In genomic region chr11:85926287-85926764, GRCm38 (mm10) we compare ENCODE assay signal across 9 mouse cellular contexts. TPM values are rescaled to one million over a fixed set of nuclear protein-coding genes. Genes with fewer than 3 reads are reported as not detected.
DNase-seq lines count a peak whose midpoint lies in the region; ATAC-seq and TF ChIP-seq lines count a peak whose summit lies in the region.
"Had no signal": no experiment of that assay in that cellular context is flagged by ENCODE, and none has a peak within 500 bp of the region (broad histone marks: within the 10 kb centered on the region; RNA-seq: fewer than 3 reads in every experiment).

No protein-coding gene starts in this region.

- TF ChIP-seq CTCF in E14TG2a.4 (conservative IDR thresholded peaks at IDR 0.05; ENCODE audit: low read length): no peak

- H3K27me3 ChIP-seq in heart, embryonic 12.5 days (replicated peaks): peaks cover 71% of the 10 kb centered on the region
- H3K27me3 ChIP-seq in E14TG2a.4 (ENCODE audit: insufficient read depth, low read length): peaks cover 66% of the 10 kb centered on the region
- peaks cover 34% of the 10 kb centered on the region for H3K27me3 ChIP-seq in forebrain, embryonic 16.5 days (replicated peaks; ENCODE audit: control insufficient read depth, insufficient read depth, low read length)
- peaks cover 38% of the 10 kb centered on the region for H3K27me3 ChIP-seq in midbrain, embryonic 11.5 days (ENCODE audit: control insufficient read depth, insufficient read depth, low read length)

- H3K4me3 ChIP-seq in heart, embryonic 12.5 days: peak overlapping the region; percentile 23
- peak overlapping the region; percentile 58 for H3K4me3 ChIP-seq in E14TG2a.4 (replicated peaks; ENCODE audit: low read length)
- peak overlapping the region; percentile 22 for H3K4me3 ChIP-seq in forebrain, embryonic 16.5 days (replicated peaks; ENCODE audit: low read length)
- H3K4me3 ChIP-seq in midbrain, embryonic 11.5 days (ENCODE audit: low read depth, low read length): no peak overlapping the region

- ATAC-seq in heart, embryonic 12.5 days (ENCODE audit: insufficient number of reproducible peaks, low FRiP score): no peak
- no peak for ATAC-seq in forebrain, embryonic 16.5 days
- no peak for ATAC-seq in midbrain, embryonic 11.5 days (ENCODE audit: low FRiP score)

- H3K4me2 ChIP-seq in heart, embryonic 12.5 days: peak overlapping the region; percentile 53
- peak overlapping the region; percentile 41 for H3K4me2 ChIP-seq in forebrain, embryonic 16.5 days (ENCODE audit: low read length)
- peak overlapping the region; percentile 6; the same call in 1 of the 2 replicates for H3K4me2 ChIP-seq in midbrain, embryonic 11.5 days

- no peak for DNase-seq in heart, adult 18-20 months
- peak; percentile 92 for DNase-seq in midbrain, embryonic 11.5 days (ENCODE audit: low spot score, missing footprints)
- DNase-seq in urinary bladder, postnatal 14 days (ENCODE audit: low spot score): no peak
- DNase-seq in natural killer cell, adult 2 months (ENCODE audit: low spot score in 2 of 2): no peak
- no peak for DNase-seq in left cerebral cortex, adult 8-10 months (ENCODE audit: low spot score in 2 of 2)

- no peak overlapping the region for H3K9ac ChIP-seq in heart, embryonic 12.5 days
- H3K9ac ChIP-seq in forebrain, embryonic 16.5 days (replicated peaks; ENCODE audit: low read depth, low read length): 0 out of 2 replicates have a peak overlapping the region, but pooled peaks have one; percentile 33
- no peak overlapping the region for H3K9ac ChIP-seq in midbrain, embryonic 11.5 days (ENCODE audit: low read length)

- H3K9me3 ChIP-seq in heart, embryonic 12.5 days (replicated peaks): no peaks in the 10 kb centered on the region
- H3K9me3 ChIP-seq in E14TG2a.4 (ENCODE audit: low read length): no peaks in the 10 kb centered on the region
- H3K9me3 ChIP-seq in forebrain, embryonic 16.5 days (ENCODE audit: control insufficient read depth, low read length): no peaks in the 10 kb centered on the region
- H3K9me3 ChIP-seq in midbrain, embryonic 11.5 days (ENCODE audit: control insufficient read depth, low read length): no peaks in the 10 kb centered on the region
- H3K9me3 ChIP-seq: megakaryocyte, embryonic 14.5 days had no signal

- no peaks in the 10 kb centered on the region for H3K36me3 ChIP-seq in heart, embryonic 12.5 days
- no peaks in the 10 kb centered on the region for H3K36me3 ChIP-seq in E14TG2a.4 (ENCODE audit: insufficient read depth, low read length)
- no peaks in the 10 kb centered on the region for H3K36me3 ChIP-seq in forebrain, embryonic 16.5 days (ENCODE audit: control insufficient read depth, insufficient read depth)
- no peaks in the 10 kb centered on the region for H3K36me3 ChIP-seq in midbrain, embryonic 11.5 days (ENCODE audit: control insufficient read depth, insufficient read depth, low read length)

- peaks cover 10% of the 10 kb centered on the region for H3K4me1 ChIP-seq in heart, embryonic 12.5 days (replicated peaks)
- peaks cover 23% of the 10 kb centered on the region for H3K4me1 ChIP-seq in E14TG2a.4 (replicated peaks; ENCODE audit: low read depth, low read length)
- peaks cover 13% of the 10 kb centered on the region for H3K4me1 ChIP-seq in forebrain, embryonic 16.5 days (replicated peaks; ENCODE audit: control insufficient read depth, insufficient read depth, low read length)
- H3K4me1 ChIP-seq in midbrain, embryonic 11.5 days (ENCODE audit: control insufficient read depth, insufficient read depth, low read length): peaks cover 12% of the 10 kb centered on the region; the same call in 1 of the 2 replicates

- no peak overlapping the region for H3K27ac ChIP-seq in heart, embryonic 12.5 days (ENCODE audit: poor library complexity, severe bottlenecking)
- no peak overlapping the region for H3K27ac ChIP-seq in forebrain, embryonic 16.5 days (ENCODE audit: low read length)
- H3K27ac ChIP-seq in midbrain, embryonic 11.5 days (ENCODE audit: low read depth, low read length): no peak overlapping the region

- WGBS in heart, embryonic 12.5 days: 14% methylated on average over 16 of the region's 16 CpGs
- 3% methylated on average over 16 of the region's 16 CpGs for WGBS in forebrain, embryonic 16.5 days
- 4% methylated on average over 16 of the region's 16 CpGs for WGBS in midbrain, embryonic 11.5 days

RNA-seq across cellular contexts. Expression of gene Tbx4, which starts 40.1 kb away (rescaled TPM):
- polyA plus RNA-seq in heart, embryonic 12.5 days (2016; fragmentation: Nextera tagmentation; extraction: Ambion mirVana): 0.49 and 0.94 TPM in 2 replicates
- total RNA-seq in heart, adult 18-20 months (2021): under 1 TPM in 1 of 2 experiments, not detected in 1; 0.10 TPM
- polyA plus RNA-seq in forebrain, embryonic 16.5 days (2015; fragmentation: Nextera tagmentation; extraction: Ambion mirVana): 0.23 and 0.26 TPM in 2 replicates
- 0.04 and 0.19 TPM in 2 replicates for polyA plus RNA-seq in midbrain, embryonic 11.5 days (2014; fragmentation: Nextera tagmentation; extraction: Ambion mirVana)
- under 1 TPM in 3 of 4 experiments, not detected in 1; 0.13 to 0.33 (median 0.21) TPM for total RNA-seq in left cerebral cortex, adult 8-10 months (2022)
